Mouse (Mus musculus): ENCODE results near the gene Rtn3. TPM values are rescaled to one million over a fixed set of nuclear protein-coding genes. Genes with fewer than 3 reads are reported as not detected.

The Rtn3 gene
- total RNA-seq, 2 experiments from 2014 or later: 99.1 to 107 TPM

- intact Hi-C loops (cut with DNase I): no loop called here
- no peak for DNase-seq
These were observed 9.6 kb upstream of the Rtn3 start for GRCm38 (mm10) chr19:7492682-7493081.

GRCm38 (mm10) chr19:7491960-7492359, 8.9 kb upstream of the Rtn3 start:
- no peak for DNase-seq
- intact Hi-C loops (cut with DNase I): no loop called here

DNA sequence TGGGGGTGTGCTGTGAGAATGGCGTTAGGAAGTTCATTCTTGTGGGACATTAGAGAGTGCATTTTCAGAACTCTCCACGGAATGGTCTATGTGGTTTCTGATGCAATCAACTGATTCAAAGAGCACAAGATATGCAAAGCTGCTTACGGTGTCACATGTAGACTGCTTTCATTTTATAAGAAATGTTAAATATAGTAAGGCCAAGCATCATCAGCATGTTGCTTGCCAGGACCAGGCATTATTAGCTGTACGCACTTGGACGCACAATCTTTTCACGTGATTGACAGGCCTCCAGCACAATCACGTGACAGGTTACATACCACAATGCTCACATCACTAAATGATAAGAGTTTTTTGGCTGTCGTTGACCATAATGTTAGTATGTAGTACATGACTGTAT, 4.6 kb upstream of the Rtn3 start:
- peak; percentile 30 to 56 for DNase-seq
- intact Hi-C loops (cut with DNase I): no loop called here

- DNase-seq: no peak
- intact Hi-C loops (cut with DNase I): loop anchor here (5.0 kb wide), 1 partner anchor 42 kb away; no protein-coding TSS in a partner anchor
These were observed 995 bp upstream of the Rtn3 start for GRCm38 (mm10) chr19:7484076-7484475.

- no peak for DNase-seq
- intact Hi-C loops (cut with DNase I): loop anchor here (5.0 kb wide), 1 partner anchor 41 kb away; no protein-coding TSS in a partner anchor
These were observed 416 bp upstream of the Rtn3 start for GRCm38 (mm10) chr19:7483512-7483882.

- intact Hi-C loops (cut with DNase I): loop anchor here (5.0 kb wide), 1 partner anchor 40 kb away; no protein-coding TSS in a partner anchor
- no peak for DNase-seq
These were observed 849 bp downstream of the Rtn3 start for GRCm38 (mm10) chr19:7482266-7482598.

DNA sequence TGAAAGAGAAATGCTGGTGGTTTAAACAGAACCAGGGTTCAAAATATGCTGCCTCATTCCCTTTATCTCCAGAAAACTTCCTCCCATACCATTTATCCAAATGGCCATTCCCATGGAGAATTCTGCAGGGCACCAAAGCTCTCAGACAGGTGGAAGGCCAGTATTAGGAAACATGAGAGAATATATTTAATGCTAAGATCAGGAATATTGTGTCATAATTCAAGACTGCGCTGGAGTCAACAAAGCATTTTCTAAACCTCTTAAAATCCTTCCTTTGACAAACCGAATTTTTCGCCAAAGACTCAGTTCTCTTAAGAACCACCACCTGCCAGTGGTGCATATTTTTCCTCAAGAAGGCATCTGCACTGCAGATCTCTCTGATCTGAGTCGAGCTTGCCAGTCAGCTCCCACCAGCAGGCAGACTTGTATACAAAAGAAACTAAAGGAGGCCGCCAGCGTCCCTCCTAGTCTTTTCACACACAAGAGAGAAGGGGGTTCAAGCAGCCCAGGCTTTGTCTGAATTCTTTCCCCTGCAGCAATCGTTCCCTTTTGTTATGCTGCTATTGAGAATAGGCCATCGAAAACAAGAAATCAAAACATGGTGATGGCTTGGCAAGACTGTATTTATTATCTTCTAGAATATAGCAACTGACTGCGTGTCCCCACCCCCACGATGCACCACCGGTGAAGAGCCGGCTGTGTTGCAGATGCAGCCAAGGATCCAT, 1.4 kb downstream of the Rtn3 start:
- peak; percentile 39 to 53 for DNase-seq
- intact Hi-C loops (cut with DNase I): loop anchor here (5.0 kb wide), 1 partner anchor 39 kb away; no protein-coding TSS in a partner anchor

- intact Hi-C loops (cut with DNase I): loop anchor here (5.0 kb wide), 1 partner anchor 37 kb away; no protein-coding TSS in a partner anchor
- no peak for DNase-seq
These were observed 3.3 kb downstream of the Rtn3 start for GRCm38 (mm10) chr19:7479751-7480248.

DNA sequence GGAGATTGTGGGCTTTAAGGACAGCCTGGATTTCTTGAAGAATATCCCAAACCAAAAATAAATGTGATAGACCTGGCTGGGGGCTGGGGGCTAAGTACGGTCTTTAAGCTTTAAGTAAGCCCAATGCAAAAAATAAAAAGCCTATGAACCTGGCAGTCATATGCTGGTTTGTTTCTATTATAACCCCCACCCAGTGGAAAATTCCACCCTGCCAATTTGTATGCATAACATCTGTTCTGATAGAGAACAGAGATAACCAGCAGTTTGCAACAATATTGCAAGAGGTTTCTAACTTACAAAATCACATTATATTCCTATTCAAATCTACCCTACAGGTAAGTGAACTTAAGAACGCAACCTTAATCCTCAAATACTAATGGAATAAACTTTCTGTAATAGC, 12.4 kb downstream of the Rtn3 start:
- DNase-seq: no peak

DNA sequence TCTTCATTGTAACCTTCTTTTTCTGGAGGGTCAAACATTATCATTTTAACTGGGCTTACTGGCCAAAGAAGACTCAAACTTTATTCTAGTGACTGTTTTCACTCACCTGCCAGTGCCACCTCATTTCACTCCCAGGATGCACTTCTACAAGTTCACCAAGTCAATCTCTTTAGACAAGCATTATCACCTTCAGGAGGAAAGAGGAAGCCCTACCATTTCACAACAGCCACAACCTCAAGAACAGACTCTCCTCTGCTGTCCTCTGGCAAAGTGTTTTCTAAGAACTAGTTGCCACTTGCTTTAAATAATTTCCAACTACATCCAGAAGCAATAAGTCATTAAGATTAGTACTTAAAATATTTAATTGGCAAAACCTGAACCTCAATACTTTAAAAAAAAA, 15.2 kb downstream of the Rtn3 start:
- DNase-seq: no peak
- intact Hi-C loops (cut with DNase I): no loop called here

More for the DNA sequence above, 12.4 kb downstream of the Rtn3 start:
- intact Hi-C loops (cut with DNase I): no loop called here

- intact Hi-C loops (cut with DNase I): no loop called here
These were observed 23.7 kb downstream of the Rtn3 start for GRCm38 (mm10) chr19:7459370-7459769.

DNA sequence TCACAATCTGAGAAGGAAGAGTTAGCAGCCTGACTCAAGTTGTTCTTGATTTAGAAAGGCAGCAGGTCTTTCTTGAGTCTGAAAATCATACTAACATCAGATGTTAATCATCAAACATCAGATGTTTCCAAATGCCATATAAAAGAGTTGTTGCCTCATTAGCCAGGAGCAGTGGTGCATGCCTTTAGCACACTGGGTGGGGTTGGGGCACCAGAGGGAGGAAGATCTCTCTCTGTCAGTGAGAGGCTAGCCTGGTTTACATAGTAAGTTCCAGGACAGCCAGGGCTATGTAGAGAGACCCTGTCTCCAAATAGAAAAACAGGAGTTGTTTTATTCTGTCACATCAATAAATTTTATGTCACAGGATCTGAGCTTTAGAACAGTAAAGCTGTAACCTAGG, 24.2 kb downstream of the Rtn3 start:
- no peak for DNase-seq

More at GRCm38 (mm10) chr19:7459370-7459769, 23.7 kb downstream of the Rtn3 start:
- DNase-seq: no peak

GRCm38 (mm10) chr19:7456803-7457202, 26.3 kb downstream of the Rtn3 start:
- intact Hi-C loops (cut with DNase I): no loop called here
- DNase-seq: no peak

More for the DNA sequence above, 24.2 kb downstream of the Rtn3 start:
- intact Hi-C loops (cut with DNase I): no loop called here

GRCm38 (mm10) chr19:7445596-7445995, 37.5 kb downstream of the Rtn3 start:
- DNase-seq: no peak
- intact Hi-C loops (cut with DNase I): no loop called here

- intact Hi-C loops (cut with DNase I): no loop called here
- no peak for DNase-seq
These were observed 38.0 kb downstream of the Rtn3 start for GRCm38 (mm10) chr19:7445105-7445504.

DNA sequence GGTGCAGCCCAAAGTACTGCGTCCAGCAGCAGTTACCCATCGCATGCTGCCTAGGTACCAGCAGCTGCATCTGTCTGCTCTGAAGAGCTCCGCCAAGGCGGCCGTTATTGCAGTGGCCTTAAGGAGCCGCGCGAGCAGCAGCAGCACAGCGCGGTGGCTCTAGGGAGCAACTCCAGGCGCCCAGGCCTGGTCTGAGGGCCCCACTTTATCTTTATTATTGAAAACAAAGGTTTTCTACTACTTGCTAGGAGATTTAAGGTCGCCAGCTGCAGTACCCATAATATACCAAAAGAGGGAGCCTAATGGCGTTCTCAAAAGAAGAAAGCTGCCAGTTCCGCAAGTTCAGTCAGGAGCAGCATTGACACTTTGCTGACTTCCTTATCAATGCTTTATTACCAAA, 41.6 kb downstream of the Rtn3 start:
- intact Hi-C loops (cut with DNase I): loop anchor here (2.0 to 5.0 kb wide), 3 partner anchors 41 to 156 kb away; partner anchors contain the start of gene Rtn3

GRCm38 (mm10) chr19:7438295-7438694, 44.8 kb downstream of the Rtn3 start:
- DNase-seq: no peak
- intact Hi-C loops (cut with DNase I): loop anchor here (5.0 kb wide), 1 partner anchor 371 kb away; no protein-coding TSS in a partner anchor

More for the DNA sequence above, 41.6 kb downstream of the Rtn3 start:
- DNase-seq: peak; percentile 64 to 77

DNA sequence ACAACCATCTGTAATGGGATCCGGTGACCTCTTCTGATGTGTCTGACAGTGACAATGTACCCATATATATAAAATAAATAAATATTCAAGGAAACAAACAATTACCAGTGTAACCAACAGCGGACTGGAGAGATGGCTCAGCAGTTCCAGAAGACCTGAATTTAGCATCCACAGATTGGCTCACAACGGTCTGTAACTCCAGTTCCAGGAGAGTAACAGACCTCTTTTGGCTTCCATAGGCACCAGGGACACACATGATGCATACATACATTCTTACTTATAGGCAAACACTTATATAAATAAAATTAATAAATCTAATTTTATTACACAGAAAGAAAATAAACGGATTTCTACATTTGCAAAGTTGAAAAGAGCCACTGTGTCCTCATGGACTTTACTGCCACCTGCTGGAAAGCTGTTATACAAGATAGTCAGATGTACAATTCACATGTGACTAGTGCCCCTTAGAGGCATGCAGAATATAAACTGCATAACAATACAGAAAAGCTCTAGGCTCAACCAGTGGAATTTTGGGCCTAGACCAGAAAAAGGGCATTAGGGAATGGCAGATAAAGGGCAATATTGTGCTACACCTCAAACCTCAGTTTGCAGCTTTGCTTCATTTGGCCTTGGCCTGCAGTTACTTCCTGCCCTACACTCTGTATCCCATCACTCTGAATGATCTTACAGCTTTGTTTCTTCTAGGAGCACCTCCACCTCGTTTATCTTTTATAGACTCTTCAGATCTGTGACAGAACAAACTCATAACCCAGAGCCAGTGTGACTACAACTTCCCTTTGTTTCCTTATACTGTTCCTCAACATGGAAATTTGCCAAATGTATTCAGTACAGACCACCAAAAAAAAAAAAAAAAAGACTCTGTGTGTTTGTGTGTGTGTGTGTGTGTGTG, 46.8 kb downstream of the Rtn3 start:
- intact Hi-C loops (cut with DNase I): loop anchor here (1.0 to 5.0 kb wide), 2 partner anchors 202 to 369 kb away; no protein-coding TSS in a partner anchor
- DNase-seq: peak; percentile 77 to 83

GRCm38 (mm10) chr19:7434887-7435286, 48.2 kb downstream of the Rtn3 start:
- no peak for DNase-seq
- intact Hi-C loops (cut with DNase I): loop anchor here (5.0 kb wide), 1 partner anchor 368 kb away; no protein-coding TSS in a partner anchor

- intact Hi-C loops (cut with DNase I): no loop called here
- DNase-seq: no peak
These were observed 57.7 kb downstream of the Rtn3 start for GRCm38 (mm10) chr19:7425398-7425775.

Measured in heart, postnatal 10 days (tissue).